Mouse (Mus musculus) left cerebral cortex, postnatal 4 days (tissue): ENCODE results near the gene Nicn1. TPM values are rescaled to one million over a fixed set of nuclear protein-coding genes. Genes with fewer than 3 reads are reported as not detected.
A peak's percentile ranks its signal among the peaks of the same experiment; 100 is the strongest.
"Not testable (repeated sequence)": the region's sequence is repeated elsewhere in the genome, so short reads cannot be mapped to it uniquely, and the experiment has no call there.

Experiments used
- DNase-seq: peaks from one replicate; pipeline ENCODE4 v3.0.0-alpha.2; 2022
- intact Hi-C: fragments of 180-260 bp; cut with DNase I; formaldehyde crosslinking; loops from one replicate; pipeline ENCODE4 v1.15.1; 2025
- total RNA-seq, 2 experiments: library from RNA; stranded (reverse); gene quantifications; 2 replicates each; pipeline ENCODE4 v1.2.3; 2021

Gene Nicn1
- total RNA-seq: 100 to 1,000 TPM; 101 to 118 TPM

- intact Hi-C loops: no loop called here
- peak; percentile 91 for DNase-seq
Observed at GRCm38 (mm10) chr9:108290016-108290750, at the start of gene Nicn1. TSS of gene Nicn1 (plus strand) at chr9:108290429.

DNA sequence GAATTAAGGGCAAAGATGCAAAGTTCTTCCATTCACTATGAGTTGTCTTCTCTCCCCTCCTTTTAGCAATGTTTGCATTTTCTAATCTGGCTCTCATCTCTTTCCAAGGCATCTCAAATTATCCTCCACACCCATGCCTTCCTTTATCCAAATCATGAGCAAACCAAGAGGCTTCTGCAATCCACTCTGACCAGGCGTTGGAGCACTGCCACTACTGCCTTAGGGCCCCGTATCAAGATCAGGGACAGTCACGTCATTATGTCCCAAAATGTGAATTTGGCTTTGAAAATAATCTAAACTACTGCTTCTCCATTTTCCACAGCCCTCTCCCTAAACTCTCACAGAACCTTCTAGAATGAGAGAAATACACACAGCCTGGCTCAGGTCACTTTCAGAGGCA is 45.7 kb upstream of the Nicn1 start:
- intact Hi-C loops: no loop called here
- no peak for DNase-seq

DNA sequence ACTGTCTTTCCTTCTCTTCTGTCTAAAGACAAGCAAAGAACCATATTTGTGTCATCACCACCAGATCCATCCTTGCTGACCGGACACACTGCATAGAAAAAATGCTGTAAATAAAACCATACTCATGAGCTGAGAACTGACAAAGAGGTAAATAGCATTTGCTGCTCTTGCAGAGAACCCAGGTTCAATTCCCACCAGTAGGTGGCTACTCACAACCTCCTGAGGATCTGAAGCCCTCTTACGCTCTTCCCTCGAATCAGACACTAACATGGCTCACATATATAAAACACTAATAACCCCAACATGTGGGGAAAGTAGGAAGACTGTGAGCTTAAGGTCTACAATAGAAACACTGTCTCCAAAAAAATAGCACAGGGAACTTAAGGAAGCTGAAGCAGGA is 45.2 kb upstream of the Nicn1 start:
- intact Hi-C loops: no loop called here
- DNase-seq: no peak

DNA sequence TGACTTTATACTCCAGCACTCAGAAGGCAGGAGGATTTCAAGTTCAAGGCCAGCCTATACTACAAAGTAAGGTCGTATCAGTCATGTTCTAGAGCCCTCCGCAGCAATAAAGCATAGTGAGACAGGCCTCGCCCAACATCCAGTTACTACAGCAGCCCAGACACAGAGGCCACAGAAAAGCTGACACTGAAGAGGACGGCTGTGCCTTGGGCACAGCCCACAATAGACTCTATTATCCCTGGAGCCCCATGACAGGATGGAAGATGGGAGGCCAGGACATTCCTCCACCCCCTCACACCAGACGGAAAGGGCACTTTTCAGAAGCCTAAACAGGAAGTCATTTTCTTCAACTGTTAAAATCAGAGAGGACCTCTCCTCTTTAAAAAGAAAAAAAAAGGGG is 41.3 kb upstream of the Nicn1 start:
- intact Hi-C loops: no loop called here

GRCm38 (mm10) chr9:108251877-108252276 is 38.4 kb upstream of the Nicn1 start:
- DNase-seq: no peak
- intact Hi-C loops: no loop called here

More for the DNA sequence above, 41.3 kb upstream of the Nicn1 start:
- DNase-seq: no peak

DNA sequence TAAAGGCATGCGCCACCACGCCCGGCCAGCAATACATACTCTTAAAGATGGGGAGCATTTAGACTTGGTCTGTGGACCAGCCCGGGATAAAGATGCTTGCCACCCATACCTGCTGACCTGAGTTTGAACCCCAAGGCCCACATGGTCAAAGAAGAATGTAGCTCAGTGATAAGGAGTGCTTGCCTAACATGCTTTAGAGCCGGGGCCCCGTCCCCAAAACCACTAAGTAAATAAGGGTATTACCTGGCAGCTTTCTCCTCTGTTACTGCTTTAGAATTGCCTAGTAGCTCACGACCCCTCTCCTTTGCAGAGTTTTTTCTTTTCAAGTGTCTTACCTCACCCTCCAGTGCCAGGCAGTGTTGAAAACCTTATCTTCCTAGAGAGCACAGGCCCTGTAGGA is 37.5 kb upstream of the Nicn1 start:
- DNase-seq: no peak
- intact Hi-C loops: no loop called here

GRCm38 (mm10) chr9:108260526-108260925 is 29.7 kb upstream of the Nicn1 start:
- no peak for DNase-seq
- intact Hi-C loops: no loop called here

- DNase-seq: no peak
- intact Hi-C loops: no loop called here
Observed at GRCm38 (mm10) chr9:108261865-108262264, 28.4 kb upstream of the Nicn1 start.

- intact Hi-C loops: no loop called here
- no peak for DNase-seq
Observed at GRCm38 (mm10) chr9:108262494-108263049, 27.7 kb upstream of the Nicn1 start.

- intact Hi-C loops: no loop called here
- DNase-seq: peak; percentile 44
Observed at GRCm38 (mm10) chr9:108263131-108263681, 27.0 kb upstream of the Nicn1 start.

DNA sequence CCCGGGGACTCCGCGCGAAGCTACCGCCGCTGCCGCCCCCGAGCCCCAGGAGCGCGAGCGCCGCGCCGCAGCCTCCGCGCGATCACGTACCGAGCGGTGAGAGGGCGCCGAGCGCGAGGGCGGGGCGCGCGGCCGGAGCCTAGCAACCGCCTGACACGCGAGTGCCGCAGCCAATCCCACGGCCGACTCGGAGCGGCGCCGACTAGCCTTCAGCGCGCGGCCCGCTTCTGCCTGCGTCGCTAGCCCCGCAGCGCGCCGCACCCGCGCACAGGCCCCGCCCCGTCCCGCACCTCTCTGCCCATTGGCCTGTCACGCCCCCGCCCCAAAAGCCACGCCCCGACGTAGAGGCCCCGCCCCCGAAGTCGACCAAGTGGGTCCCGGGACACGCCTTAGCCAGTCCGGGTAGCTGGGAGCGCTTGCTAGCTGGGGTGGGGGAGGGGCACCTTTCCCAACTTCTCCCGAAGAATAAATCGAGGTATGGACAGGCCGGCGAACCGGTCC is 26.5 kb upstream of the Nicn1 start, which contains the start of gene Dag1:
Gene Dag1 (minus strand): TSS at position 269 of the 501 bp plus-strand sequence.
- peak; percentile 100 for DNase-seq
- intact Hi-C loops: no loop called here

DNA sequence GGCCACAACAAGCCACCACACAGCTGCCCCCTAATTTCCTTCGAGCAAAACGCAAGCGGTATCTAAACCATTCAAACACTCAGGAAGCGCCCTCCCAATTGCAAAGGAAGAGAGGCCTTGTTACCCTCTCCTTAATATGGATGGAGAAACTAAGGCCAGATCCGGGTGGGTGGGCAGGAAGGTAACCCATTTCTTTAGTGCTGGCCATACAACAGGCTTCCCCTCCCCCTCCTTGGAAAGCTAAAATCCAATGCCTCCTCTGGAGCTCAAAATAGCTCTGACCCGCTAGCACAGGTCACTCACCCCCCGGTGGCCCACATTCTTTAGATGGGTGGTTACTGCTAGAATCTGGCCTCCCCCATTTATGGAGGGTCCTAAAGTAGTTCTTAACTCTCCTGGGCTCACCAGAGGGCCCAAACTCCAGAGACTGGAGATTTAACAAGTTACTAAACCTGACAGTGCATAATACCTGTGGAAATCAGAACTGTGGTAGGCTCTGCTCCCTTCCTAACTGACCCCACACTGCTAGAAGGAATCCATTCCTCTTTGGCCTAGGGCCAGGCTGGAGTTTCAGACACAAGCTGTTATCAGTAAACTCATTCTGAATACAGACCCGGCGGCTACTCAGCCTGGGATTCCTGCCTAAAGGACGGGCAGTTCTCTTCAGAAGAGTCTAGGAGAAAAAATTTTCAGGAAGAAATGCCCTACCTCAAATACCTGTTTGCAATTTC is 25.9 kb upstream of the Nicn1 start:
- DNase-seq: peak; percentile 41
- intact Hi-C loops: no loop called here

- DNase-seq: no peak
- intact Hi-C loops: no loop called here
Observed at GRCm38 (mm10) chr9:108266261-108266935, 23.8 kb upstream of the Nicn1 start.

DNA sequence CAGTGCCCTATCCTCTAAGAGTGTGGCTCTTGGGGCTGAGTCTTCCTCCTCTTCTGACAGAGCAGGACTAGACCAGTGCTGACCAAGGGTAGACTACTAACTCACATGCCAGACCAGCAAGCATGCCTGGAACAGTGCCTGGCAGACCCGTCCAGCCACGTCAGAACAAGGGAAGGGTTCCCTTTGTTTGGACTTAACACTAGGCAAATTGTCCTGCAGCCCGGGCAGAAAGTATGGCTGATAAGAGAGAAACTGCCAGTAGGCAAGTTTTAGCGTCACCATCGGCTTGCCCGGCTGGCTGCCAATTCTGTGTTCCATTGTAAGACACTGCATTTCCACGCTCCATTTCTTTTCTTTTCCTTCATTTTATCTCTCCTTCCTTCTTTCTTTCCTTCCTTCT is 22.5 kb upstream of the Nicn1 start:
- intact Hi-C loops: no loop called here
- DNase-seq: no peak

GRCm38 (mm10) chr9:108268701-108269100 is 21.5 kb upstream of the Nicn1 start:
- DNase-seq, intact Hi-C loops: not testable (repeated sequence)

- DNase-seq: no peak
- intact Hi-C loops: no loop called here
Observed at GRCm38 (mm10) chr9:108271941-108272340, 18.3 kb upstream of the Nicn1 start.

DNA sequence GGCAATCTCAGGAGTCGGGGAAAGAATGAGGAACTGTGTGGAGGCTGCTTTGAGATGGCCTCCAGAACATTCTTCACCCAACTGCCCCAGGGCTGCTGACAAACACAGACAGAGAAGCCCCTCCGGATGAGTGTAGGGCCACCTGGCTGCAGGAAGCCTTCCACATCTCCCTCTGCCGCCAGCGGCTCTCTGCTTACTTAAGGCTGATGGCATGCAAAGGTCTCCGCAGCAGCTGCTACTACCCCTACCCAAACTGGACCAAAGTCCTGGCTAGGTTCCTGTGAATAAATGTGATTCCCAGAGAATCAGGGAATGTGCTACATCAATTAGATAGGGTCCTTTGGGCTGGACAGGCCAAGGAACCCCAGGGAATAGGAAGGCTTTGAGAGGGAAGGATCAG is 17.5 kb upstream of the Nicn1 start:
- no peak for DNase-seq
- intact Hi-C loops: no loop called here

DNA sequence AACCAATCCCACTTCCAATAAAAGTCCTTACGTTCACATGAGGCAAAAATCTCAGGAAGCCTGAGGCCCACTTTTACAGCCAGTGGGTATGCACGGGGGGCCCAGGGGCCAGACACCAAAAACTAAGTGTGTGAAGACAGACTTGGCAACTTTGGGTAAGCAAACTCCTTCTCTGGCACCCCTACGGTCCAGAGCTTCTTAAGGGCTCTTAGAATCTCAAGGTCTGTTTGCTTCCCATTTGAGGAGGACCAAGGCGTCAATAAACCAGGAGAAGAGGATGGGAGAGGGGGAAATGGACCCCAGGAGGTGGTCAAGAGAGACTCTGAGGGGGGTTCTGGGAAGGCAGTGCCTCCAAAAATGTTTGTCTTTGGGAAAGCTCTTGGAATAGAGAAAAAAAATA is 16.7 kb upstream of the Nicn1 start:
- intact Hi-C loops: no loop called here
- DNase-seq: no peak

- DNase-seq: no peak
- intact Hi-C loops: no loop called here
Observed at GRCm38 (mm10) chr9:108274476-108275330, 15.5 kb upstream of the Nicn1 start.

- DNase-seq: no peak
- intact Hi-C loops: no loop called here
Observed at GRCm38 (mm10) chr9:108275331-108275659, 14.9 kb upstream of the Nicn1 start.
